Mouse (Mus musculus) neural tube, embryonic 10.5 days (tissue): ENCODE measurements around the gene Smg6.
"Not testable (repeated sequence)": the region's sequence is repeated elsewhere in the genome, so short reads cannot be mapped to it uniquely, and the experiment has no call there.

ENCODE experiments used
- DNase-seq: peaks from one replicate; pipeline ENCODE4 v3.0.0-alpha.2; 2017; ENCODE audit warnings: low spot score; ENCODE audit errors: extremely low spot score

The Smg6 gene

DNA sequence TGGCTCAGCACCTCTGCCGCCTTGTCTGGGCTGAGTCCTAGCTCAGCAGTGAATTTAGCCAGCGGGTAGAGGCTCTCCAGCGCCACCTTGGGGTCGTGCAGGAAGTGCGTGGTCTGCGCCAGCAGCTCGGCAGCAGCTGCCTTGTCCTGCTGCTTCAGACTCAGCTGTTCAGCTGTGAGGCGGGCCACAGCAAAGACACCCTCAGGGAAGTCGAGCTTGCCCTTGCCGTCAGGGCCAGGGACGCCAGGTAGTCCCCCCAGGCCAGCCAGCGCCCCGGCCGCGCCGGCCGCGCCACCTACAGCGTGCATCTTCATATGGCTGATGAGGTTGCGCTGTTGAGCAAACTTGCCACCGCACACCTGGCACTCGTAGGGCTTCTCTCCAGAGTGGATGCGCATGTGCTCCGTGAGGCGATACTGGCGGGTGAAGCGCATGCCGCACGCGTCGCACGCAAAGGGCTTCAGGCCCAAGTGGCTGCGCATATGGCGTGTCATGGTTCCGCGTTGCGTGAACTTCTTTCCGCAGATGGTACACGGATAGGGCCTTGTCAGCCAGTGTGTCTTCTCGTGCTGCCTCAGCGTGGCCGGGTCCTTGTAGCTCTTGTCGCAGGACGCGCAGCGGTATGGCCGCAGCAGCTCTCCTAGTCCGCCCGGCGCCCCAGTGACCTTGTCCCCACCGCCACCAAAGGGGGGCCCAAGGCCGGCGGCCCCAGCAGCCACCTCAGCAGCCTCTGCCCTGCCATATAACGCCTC is 240.0 kb downstream of the Smg6 start:
- DNase-seq = peak; percentile 74

DNA sequence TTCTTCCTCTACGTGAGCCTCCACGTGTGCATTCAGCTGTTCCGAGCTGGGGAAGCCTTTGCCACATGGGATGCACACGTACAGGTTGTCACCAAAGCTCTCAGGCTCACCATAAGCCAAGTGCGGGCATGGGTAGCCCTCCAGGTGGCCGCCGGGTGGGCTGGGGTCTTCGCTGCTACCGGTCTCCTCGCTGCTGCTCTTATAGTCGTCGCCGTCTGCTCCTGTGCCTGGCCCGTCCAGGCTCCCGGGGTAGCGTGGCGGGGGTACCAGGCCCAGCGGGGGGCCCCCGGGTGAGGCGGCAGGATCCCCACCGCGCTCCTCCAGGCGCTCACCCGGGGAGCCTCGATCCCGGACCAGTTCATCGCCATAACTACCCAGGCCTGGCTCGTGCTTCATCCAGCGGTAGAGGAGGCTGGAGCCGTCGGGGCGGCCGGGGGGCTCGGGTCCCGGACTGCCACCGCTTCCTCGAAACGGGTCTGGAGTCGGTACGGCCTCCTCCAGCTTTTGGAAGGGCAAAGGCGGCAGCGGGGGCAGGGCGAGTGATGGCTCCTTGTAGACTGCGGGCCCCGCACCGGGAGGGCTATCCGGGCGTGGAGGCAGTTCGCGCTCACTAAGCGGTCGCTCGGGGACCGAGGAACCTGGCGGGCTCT is 240.7 kb downstream of the Smg6 start:
- peak; percentile 50 for DNase-seq

DNA sequence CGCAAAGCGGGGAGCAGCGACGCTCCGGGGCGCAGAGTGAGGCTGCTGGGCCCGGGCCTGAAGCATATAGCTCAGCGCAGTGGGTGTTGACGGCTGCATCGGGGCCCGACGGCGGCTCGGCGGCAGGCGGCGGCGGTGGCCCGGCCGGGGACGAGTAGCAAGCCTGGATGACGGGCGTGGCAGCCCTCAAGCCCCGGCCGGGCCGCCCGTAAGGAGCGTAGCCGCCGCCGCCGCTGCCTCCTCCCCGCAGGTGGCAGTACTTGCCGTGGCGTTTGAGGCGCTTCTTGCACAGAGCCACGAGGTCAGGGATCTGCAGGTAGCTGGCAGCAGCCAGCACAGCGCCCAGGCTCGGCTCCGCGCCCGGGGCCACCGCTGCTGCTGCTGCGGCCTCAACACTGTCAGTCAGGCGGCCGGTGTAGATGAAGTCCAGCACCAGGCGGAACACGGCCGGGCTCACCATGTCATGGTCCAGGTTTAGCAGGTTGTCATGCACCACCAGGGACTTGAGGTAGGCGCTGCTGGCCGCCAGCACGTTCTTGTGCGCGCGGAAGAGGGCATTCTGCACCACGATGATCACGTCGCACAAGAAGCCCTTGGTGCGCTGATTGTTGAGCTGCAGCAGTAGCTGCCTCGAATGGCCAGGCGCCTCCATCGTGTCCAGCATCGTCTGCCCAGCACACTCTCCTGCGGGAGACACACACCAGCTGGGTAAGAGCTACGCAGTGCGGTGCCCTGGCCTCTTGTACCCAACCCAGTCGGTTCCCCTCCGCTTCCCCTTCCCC is 241.4 kb downstream of the Smg6 start:
- DNase-seq = peak; percentile 69

DNA sequence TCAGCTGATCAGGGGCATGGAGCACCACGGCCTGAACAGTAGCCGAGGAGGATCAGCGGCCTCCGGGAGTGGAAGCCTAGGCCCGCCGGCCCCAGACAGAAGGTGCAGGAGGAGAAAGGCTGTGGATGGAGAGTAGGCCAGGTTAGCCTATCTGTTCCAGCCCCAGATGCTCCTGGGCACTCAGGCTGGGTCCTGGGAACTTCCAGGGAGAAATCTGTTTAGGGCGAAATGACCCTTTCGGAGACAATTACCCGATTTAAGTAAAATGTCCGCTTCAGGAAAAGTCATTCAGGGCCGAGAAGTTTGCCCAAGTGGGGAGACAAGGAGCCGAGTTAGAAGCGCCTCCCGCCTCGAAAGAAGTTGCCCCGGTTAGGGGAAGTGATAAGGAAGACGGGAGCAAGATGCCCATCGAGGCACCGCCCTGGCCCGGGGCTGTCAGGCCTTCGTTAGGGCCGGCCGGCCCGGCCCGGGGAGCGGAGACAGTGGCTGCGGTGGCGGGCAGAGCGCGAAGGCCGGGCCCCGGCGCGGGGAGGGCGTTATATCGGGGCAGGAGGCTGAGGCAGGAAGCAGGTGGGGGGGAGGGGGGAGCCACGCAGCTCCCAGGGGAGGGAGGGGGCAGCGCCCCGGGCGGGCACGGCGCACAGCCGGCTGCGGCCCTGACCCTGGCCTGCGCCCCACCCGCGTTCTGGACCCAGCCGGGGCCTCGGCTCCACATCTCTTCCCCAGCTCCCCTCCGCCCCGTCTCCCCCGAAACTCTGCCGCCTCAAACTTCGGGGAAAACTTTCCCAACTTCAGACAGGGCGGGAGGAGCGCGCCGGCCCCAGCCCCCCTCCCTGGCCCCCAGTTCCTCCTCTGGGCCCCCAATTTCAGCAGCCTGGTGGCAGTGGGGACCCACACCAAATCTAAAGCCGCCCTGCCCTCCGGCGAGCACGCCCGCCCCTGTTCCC is 242.3 kb downstream of the Smg6 start:
- no peak for DNase-seq

DNA sequence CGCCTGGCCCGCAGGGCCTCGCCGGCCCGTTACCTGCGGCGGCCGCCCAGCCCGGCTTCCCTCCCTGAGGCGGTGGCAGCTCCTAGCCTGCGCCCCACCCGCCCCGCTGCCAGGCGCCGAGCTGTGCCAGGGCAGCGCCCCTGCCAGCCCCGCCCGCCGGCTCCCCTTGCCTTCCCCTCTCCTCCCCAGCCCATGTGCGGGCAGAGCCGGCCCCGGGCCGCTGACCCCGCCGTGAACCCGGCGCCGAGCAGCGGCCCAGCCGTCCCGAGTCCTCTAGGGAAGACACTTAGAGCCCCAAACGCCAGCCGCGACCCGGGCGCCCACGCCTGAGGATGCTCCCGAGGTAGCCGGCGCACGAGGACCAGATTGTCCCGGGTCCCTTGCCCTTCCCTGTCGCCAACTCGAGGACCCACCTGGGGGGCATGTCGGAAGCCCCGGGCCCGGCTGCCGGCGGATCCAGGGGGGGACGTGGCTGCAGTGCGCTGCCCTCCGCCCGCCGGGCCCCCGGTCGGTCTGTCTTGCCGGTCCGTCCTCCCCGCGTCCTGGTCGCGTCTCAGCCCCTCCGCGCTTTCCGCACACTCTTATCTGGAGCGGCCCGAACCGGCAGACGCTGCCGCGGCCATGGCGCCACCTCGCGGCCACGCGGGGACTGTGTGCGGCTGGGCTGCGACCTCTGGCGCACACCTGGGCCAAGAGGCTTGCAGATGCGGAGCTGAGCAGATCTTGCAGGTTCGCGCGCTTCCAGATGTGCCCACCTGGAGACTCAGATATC is 243.2 kb downstream of the Smg6 start:
- DNase-seq = peak; percentile 87

DNA sequence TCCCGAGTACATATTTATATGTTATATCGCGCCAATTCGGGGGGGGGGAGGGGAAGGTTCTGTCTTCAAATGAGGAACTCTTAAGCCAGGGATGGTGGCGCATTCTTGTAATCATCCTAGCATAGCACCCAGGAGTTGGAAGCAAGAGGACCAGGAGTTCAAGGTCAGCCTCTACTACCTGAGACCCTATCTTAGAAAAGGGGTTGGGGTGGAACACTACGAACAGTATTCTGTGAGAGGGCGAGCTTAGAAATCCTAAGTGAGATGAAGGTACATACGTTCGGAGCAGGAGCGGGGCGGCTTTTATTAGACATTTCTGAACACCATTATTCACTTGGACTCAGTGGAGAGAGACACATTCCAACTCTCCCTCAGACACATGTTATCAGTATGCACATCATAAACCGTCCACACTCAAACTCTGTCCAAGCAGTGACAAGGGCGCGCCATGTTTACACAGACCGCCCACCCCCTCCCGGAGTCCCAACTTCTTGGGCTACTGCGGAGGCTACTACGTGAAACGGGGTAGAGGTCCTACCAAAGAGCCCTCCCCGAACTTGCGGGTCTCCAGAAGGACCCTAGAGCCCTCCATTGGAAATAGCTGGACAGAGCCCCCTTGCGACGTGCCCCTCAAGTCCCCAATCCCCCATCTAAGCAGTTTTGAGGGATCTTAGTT is 243.9 kb downstream of the Smg6 start, which contains the start of gene Hic1:
Hic1 (minus strand) TSS at position 115 of the 676 bp plus-strand sequence.
- peak; percentile 34 for DNase-seq

DNA sequence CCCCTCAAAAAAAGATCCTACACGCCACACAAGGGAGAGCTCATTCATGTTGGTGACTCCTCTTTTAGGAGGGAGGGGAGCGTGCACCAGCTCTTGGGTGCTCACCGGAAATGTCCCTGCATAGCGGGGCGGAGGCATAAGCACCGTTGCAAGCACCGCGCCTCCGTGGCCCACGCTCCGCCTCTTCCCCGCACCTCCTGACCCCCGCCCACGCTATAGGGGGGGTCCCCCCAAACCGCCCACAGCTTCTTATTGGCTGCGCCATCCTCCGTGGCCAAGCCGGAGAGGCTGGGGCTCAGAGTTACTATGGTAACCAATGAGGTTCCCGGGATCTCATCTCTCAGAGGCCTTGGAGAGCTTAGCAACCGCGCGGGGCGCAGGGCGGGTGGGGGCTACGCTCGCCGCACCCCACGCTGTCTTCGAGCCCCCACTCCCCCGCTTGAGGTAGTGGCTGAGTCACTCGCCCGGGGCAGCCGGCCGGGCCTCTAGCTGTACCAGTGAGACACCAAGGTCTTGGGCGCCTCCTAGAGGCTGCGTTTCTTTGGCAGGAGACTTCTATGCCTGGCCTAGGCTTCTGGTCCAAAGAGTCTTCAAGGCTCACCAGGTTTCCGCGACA is 244.6 kb downstream of the Smg6 start:
- DNase-seq = peak; percentile 92

DNA sequence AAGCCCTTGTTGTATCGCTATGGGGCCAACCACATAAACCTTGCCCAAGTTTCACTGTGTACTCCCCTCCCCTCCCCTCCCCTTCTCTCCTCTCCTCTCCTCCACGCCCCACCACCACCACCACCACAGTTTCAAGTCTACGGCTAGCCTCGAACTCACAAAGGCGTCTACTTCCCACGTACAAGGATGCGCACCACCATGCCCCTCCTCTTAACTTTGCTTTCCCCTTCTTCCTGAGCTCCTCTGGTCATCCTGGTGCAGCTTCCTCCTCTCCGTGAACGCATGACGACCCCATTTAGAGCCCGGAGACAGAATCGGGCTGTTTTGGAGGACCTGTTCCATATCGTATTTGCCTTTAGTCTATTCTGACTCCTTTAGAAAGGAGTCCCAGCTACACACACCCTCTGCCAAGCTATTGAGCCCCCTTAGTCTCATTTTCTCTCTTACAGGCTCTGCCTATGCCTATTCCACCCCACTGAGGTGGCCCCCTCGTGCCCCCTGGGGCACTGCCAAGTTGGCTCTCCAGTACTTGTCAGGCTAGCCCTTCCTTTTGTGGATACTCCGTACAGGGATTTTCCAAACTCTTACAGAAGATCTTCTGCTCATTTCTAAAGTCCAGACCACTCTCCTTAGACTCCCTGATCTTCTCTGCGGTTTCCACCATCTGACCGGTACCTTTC is 245.7 kb downstream of the Smg6 start:
- DNase-seq = no peak

DNA sequence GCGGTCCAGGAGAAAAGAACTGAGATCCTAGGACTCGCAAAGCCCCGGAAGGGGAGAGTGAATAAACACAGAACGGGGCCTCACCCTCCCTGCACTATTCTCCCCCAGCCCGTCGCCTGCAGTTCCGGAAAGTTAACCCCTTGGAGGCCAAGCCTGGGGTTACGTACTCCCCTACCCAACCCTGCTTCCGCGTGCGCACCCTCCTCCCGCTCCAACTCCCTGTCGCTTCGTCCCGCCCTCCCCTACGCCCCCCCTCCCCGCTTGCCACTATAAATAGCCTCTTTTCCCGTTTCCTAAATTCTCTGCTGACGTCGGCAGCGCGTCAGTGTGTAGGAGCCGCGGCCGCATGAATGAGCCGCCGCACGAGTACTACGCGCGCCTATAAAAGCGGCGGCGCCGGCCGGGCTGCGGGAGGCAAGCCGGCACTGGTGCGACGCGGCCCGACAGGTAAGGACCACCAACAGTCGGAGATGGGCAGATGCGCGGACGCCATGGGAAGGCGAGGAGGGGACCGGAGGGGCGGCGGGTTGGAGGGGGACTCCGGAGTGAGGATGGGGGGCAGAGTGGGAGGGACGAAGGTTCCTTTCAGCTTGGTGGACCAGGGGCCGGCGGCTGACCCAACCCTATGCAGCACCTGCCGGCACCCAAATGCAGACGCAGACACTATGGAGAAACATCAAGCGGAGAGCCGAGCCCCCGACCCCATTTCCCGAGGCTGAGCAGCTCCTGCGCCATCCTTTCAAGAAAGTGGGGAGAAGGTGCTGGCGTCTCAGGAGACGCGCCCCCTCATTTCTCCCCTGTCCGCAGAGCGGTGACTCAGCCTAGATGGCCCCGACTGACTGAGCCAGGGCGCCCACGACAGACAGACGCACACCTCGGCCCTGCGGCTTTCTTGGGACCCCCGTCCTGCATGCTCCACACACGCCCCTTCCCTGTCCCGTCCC is 246.8 kb downstream of the Smg6 start:
- peak; percentile 42 for DNase-seq

DNA sequence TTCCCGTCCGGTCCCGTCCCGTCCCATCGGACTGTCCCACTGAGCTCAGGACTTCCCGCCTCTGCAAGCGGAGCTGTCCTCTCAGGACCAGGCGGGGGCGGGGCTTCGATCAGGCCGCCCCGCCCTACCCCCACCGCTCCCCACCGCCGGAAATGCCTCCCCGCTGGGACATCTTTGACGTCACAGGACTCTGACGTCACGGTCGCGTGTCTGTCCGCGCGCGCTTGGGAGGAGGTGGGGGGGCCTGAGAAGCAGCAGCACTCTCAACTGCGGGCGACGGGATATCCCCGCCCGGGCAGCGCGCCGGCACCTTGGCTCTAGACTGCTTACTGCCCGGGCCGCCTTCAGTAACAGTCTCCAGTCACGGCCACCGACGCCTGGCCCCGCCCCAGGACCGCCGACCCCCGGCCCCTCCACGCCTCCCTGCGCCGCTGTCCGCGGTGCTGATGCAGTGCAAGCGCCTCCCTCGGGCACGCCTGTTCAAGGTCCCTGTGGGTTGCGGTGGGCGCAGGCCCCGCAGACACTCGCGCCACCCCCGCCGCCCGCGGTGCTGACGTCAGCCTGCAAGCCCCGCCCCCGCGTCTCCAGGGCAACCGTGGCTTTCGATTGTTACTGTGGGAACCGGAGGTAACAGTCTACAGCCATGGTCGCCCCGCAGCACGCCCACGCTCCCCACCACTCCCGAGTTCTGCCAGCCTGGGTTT is 247.6 kb downstream of the Smg6 start:
- peak; percentile 89 for DNase-seq

DNA sequence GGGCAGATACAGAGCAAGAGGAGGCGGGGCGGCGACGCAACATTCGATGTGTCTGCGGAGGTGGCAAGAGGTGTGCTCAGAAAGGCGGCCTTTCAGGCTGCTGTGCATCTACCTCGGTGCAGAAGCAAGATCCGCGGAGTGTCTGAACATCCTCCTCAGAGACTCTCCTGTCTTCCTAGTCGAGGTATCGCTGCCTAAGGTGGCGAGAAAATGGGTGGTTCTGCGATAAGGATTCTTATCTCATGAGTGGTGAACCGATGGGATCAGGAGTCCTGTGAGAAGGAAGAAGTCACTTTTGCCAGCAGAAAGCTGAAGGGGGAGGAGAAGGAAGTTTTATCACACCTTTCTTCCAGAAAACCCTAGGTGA is 248.2 kb downstream of the Smg6 start:
- no peak for DNase-seq

DNA sequence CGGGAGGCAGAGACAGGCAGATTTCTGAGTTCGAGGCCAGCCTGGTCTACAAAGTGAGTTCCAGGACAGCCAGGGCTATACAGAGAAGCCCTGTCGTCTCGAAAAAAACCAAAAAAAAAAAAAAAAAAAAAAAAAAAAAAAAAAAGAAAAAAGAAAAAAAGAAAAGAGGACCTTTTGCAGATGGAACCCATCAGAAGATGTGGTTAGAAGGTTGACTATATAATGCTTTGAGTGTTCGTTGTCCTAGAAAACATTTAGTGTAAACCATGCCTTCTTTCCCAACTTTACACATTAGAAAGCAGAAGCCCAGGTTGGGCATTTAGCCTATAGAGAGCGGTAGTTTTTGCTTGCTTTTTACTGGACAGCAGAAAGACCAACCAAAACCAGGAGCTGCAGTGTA is 249.0 kb downstream of the Smg6 start:
- DNase-seq = not testable (repeated sequence)

DNA sequence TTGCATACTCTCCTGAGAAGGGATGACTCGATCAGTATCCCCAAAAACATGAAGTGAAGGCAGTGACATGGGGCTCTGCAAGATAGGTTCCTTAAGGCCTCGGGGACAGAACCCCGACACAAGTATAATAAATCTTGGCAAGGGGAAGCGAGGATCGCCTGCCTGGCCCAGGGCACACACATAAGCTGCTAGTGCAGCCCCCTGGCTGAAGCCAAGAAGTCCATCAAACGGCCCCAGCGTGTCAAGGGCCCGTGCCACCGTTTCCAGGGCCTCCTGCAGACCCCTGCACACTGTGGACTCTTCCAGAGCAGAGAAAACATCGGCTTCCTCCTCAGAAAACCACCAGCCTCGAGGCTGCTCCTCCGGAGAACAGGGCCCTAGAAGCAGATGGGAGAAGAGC is 252.4 kb downstream of the Smg6 start:
- DNase-seq = no peak

DNA sequence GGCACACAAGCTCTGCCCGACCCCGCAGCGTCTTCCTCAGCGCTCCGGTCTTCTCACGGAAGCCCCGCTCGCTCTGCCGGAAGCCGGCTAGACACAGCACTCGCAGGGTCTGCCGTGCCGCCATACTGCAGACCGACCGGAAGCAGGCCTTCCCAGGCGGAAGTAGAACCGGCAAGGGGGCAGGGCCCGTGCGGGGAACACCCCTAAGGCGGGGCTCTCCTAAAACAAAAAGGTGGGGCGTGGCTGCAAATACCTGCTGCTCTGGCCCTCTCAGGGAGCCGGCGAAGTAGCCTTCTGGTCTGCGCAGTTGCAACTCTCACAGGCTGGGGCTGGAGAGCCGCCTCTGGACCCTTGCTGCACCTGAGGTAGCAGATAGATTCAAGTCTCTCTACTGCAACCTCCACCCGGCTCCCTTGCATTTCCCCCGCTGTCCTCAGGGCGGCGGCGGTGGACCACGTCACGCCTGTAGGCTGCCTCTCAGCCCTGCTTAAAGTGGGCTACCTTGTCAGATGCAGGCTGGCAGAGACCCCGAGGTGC is 253.1 kb downstream of the Smg6 start, which contains the start of gene Ovca2:
Ovca2 (minus strand) TSS at position 164 of the 537 bp plus-strand sequence.
- DNase-seq = peak; percentile 95

DNA sequence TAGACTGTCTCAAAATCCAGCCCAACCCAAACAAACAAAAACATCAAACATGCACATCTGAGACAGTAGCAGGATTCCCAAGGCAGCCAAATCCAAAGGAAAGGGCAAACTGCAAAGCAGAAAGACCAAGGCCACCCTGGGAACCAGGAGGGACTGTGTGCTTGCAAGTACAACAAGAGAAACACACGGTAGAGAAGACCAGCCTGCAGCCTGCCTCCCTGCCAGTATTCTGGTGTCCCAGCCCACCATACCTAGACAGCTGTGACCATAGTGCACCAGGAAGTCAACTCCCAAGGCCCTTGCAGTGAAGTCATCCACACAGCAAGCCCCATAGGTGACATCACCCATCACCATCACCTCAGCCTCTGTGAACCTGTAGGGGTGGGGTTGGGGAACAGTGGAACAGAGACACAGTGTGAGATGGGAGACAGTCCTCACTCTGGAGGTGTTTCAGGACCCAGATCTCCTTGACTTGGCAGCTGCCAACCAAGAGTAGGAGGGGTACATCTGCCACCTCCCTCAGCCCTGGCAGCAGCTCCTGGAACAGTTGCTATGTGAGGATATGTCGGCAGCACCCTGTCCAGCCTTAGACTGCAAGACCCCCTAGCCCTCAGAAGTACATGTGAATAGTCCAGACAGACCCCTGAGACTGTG is 258.4 kb downstream of the Smg6 start:
- no peak for DNase-seq

DNA sequence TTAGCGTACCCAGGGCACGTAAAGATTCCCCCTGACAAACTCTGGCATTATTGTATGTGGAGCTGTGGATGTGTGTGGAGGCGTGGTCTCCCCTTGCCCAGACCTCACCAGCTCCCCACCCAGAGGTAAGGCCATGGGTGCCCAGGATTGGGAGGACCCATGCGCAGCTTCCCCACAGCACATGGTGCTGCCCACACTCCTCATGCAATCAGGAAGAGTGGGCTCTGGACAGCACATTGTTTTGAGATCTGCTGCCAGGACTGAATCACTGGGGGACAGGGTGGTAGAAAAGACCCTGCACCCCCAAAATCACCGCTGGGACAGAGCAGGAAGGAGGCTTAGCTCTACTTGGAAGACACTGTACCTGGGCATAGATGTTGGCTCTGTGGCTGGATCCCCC is 258.9 kb downstream of the Smg6 start:
- no peak for DNase-seq
